Mouse (Mus musculus) G1E-ER4 (cell line): ENCODE data around the gene Smim1. TPM values are rescaled to one million over a fixed set of nuclear protein-coding genes. Genes with fewer than 3 reads are reported as not detected.

Experiments
- GATA1 ChIP-seq: IDR thresholded peaks from one replicate; pipeline ENCODE4 v1.8.0; 2012; ENCODE audit warnings: low read length, inconsistent platforms
- polyA plus RNA-seq: library from polyadenylated mRNA; stranded (reverse); fragments of >175 nt; gene quantifications from 2 replicates; pipeline ENCODE4 v1.2.3, GENCODE M21; 2012

Smim1 gene
- polyA plus RNA-seq, 1 experiment: 84.0 TPM

DNA sequence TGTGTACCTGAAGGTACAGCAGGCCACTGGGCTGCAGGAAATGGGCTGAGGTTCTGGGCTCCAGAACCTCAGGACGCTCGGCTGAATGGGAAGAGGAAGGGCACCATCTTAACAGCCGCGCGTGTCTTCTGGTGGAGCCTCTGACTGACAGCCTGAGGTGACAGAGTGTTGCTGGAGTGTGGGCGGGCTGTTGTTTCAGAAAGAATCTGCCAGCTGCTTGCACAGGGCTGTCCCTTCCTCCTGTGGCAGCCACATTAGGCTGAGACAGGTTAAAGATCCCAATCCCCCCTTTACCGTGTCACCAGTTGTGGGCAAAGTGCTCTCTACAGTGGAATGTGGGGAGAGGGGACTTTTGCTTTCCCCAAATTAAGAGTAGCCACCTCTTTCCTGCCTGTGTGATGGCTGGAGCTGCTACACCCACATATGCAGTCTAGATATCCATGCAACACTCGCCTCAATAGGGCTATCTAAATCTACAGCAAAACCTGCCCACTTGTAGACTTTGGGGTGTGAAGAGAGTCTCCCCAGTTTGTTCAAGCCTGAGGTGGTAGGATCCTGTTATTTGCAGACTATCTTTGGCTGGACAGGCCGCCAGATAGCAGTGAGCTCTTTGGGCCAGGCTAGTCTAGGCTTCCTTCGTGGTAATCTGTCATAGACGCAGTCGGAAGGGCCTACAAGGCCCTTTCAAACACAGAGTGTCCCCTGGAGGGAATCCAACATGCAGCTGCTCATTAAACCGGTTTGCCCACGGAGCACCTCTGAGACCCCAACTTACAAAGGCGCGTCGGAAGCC, 1.1 kb downstream of the Smim1 start:
- TF ChIP-seq GATA1: no peak

DNA sequence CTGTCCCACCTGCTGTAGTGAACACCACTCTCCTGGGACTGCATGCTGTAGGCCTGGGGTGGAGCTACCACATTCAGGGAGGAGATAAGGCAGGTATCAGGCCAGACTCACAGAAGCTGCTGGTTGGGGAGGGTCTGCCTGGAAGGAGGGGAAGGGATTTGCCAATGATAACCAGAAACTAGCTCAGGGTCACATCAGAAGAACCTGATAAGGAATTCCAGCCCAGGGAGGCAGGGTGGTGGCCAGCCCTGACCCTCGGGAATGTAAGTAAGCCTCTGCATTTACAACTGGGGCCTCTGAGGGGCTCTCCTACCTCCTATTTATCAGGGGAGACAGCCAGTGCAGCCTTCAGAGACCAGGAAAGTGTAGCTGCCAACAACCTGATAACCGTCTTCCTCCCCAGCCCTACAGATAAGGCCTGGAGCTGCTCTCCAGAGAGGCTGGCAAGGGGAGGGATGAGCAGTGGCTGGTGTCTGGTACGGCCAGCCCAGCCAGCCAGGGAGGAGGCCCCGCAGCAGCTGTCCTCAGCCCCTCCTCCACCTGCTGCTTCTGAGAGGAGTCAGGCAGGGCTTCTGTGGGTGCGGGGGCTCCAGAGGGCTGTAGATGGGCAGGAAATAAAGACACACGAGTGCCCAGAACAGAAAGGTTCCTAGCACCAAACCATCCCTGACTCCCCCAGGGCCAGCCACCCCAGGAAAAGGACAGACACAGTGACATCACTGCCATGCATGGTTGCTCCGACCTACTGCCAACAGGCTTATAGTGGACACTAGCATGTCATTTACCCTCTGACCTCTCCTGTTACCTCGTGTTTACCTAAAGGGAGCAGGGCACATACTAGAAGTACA, 2.1 kb downstream of the Smim1 start:
- peak; percentile 84 for TF ChIP-seq GATA1

- TF ChIP-seq GATA1: no peak
Measured at GRCm38 (mm10) chr4:154022844-154023243, 3.2 kb downstream of the Smim1 start.

GRCm38 (mm10) chr4:154022407-154022806, 3.6 kb downstream of the Smim1 start:
- TF ChIP-seq GATA1: no peak

- TF ChIP-seq GATA1: no peak
Measured at GRCm38 (mm10) chr4:154021432-154021831, 4.6 kb downstream of the Smim1 start.

- TF ChIP-seq GATA1: no peak
Measured at GRCm38 (mm10) chr4:154019571-154019970, 6.5 kb downstream of the Smim1 start.

DNA sequence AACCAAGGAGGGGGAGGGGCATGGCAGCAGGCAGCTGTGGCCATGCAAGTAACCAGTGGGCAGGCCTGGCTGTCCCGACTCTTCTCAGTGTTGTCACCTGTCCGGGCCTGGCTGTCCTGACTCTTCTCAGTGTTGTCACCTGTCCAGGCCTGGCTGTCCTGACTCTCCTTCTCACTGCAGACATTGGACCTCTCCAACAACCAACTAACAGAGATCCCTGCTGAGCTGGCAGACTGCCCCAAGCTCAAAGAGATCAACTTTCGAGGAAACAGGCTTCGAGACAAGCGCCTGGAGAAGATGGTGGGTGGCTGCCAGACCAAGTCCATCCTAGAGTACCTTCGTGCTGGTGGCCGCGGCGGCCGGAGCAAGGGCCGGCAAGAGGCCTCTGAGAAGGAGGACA, 10.6 kb downstream of the Smim1 start:
- no peak for TF ChIP-seq GATA1

GRCm38 (mm10) chr4:154012132-154012882, 13.7 kb downstream of the Smim1 start:
- no peak for TF ChIP-seq GATA1

DNA sequence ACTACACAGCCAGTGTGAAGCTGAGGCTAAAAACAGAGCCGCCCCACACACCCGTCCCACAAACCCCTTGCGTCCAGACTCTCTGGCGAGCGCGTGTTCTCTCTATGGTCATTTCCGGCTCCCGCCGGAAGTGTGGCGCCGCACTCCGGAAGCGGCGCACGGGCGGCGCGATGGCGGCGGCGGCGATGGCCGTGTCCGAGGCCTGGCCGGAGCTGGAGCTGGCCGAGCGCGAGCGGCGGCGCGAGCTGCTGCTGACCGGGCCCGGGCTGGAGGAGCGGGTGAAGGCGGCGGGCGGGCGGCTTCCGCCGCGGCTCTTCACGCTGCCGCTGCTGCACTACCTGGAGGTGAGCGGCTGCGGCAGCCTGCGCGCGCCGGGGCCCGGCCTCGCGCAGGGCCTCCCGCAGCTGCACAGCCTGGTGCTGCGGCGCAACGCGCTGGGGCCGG, 14.4 kb downstream of the Smim1 start, which contains the start of gene Lrrc47:
TSS of gene Lrrc47 (plus strand) at position 86 of the 444 bp plus-strand sequence.
- no peak for TF ChIP-seq GATA1

GRCm38 (mm10) chr4:154010907-154011645, 15.0 kb downstream of the Smim1 start:
- TF ChIP-seq GATA1: no peak

GRCm38 (mm10) chr4:154007759-154008158, 18.3 kb downstream of the Smim1 start:
- no peak for TF ChIP-seq GATA1

DNA sequence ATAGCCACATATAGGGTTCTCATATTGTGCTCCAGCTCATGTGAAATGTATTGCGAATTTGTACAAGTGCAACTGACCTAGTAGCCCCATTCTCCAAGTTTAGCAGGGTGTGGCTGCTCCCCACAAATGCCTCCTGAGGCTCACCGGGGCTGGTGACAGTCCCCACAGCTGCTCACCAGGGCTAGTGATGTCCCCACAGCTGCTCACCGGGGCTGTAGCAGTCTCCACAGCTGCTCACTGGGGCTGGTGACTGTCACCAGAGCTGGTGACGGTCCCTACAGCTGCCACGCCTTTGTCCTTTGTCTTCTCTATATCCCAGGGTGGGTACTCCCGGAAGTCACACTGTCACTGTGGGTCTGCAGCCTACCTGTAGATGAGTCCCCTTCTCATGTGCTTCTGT, 19.8 kb downstream of the Smim1 start:
- TF ChIP-seq GATA1: no peak

DNA sequence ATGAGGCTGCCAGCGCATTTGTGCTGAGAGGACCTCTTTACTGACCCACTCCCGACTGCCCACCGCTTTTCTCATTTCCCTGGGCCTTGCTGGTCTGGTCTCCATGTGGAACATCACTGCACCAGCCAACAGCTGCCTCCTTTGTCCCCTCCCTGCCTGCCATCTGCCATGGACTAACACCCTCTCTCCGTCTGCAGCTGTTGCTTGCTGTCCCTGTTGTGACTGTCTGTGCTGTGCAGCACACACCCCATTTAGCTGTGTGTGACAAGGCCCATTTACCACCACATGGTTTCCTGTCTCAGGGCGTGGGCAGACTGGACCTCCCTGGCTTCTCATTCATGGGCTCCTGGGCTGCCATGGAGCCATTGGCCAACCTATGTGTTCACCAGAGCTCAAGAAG, 20.5 kb downstream of the Smim1 start:
- TF ChIP-seq GATA1: no peak

- TF ChIP-seq GATA1: no peak
Measured at GRCm38 (mm10) chr4:153993505-153993904, 32.5 kb downstream of the Smim1 start.

- no peak for TF ChIP-seq GATA1
Measured at GRCm38 (mm10) chr4:153992715-153993114, 33.3 kb downstream of the Smim1 start.
